Mouse (Mus musculus) heart, adult 2 months (tissue): ENCODE results near the gene Tbkbp1. TPM values are rescaled to one million over a fixed set of nuclear protein-coding genes. Genes with fewer than 3 reads are reported as not detected.

Experiments used
- DNase-seq, 2 experiments: peaks; one replicate each; pipeline ENCODE4 v3.0.0; 2021
- H3K27ac ChIP-seq: fragments of 200-600 bp; 2 replicates; pipeline ENCODE4 v1.8.1; 2022
- H3K27me3 ChIP-seq: fragments of 200-500 bp; 2 replicates; pipeline ENCODE4 v1.6.1; 2012; ENCODE audit warnings: mild to moderate bottlenecking, low read length, inconsistent platforms, mixed read lengths; ENCODE audit not compliant: control insufficient read depth, insufficient read depth
- H3K36me3 ChIP-seq: fragments of 200-500 bp; 2 replicates; pipeline ENCODE4 v1.6.1; 2012; ENCODE audit warnings: low read length, inconsistent platforms; ENCODE audit not compliant: control insufficient read depth, insufficient read depth
- H3K4me1 ChIP-seq: fragments of 200-500 bp; 2 replicates; pipeline ENCODE4 v1.6.1; 2011; ENCODE audit warnings: low read length; ENCODE audit not compliant: control insufficient read depth, insufficient read depth
- H3K4me3 ChIP-seq: fragments of 200-600 bp; 2 replicates; pipeline ENCODE4 v1.8.1; 2022
- H3K79me2 ChIP-seq: fragments of 200-500 bp; replicated peaks from 2 replicates; pipeline ENCODE4 v1.6.1; 2012; ENCODE audit warnings: mild to moderate bottlenecking, inconsistent platforms, low read length, moderate library complexity, mixed read lengths; ENCODE audit not compliant: control insufficient read depth, insufficient read depth
- H3K9ac ChIP-seq: fragments of 200-500 bp; 2 replicates; pipeline ENCODE4 v1.6.1; 2012; ENCODE audit warnings: low read depth, mild to moderate bottlenecking, control low read depth, inconsistent platforms, low read length, mixed read lengths
- CTCF ChIP-seq: fragments of 200-600 bp; IDR thresholded peaks from 2 replicates; pipeline ENCODE4 v1.8.1; 2022; ENCODE audit warnings: antibody characterized with exemption, mild to moderate bottlenecking, moderate library complexity
- EP300 ChIP-seq: fragments of 200-500 bp; IDR thresholded peaks from 2 replicates; pipeline ENCODE4 v1.6.1; 2011; ENCODE audit warnings: low read depth, low read length, control low read depth; ENCODE audit not compliant: insufficient read depth
- POLR2A ChIP-seq: fragments of 200-500 bp; IDR thresholded peaks from 2 replicates; pipeline ENCODE4 v1.6.1; 2011; ENCODE audit warnings: mild to moderate bottlenecking, low read depth, low read length, control low read depth; ENCODE audit not compliant: insufficient read depth
- WGBS: fragments of 180-500 bp; shearing (Covaris S2); methylation state at CpG from one replicate; pipeline ENCODE4 v1.1.7; 2018; 5-methylcytosine and 5-hydroxymethylcytosine counted together
- intact Hi-C: fragments of 180-260 bp; cut with DNase I; formaldehyde crosslinking; loops from one replicate; pipeline ENCODE4 v1.15.1; 2025
- polyA plus RNA-seq: library from polyadenylated mRNA; depleted of rRNA; stranded (reverse); fragments of >200 nt; gene quantifications from 2 replicates; pipeline ENCODE4 v1.2.3, GENCODE M21; 2012
- total RNA-seq, 2 experiments: library from RNA; stranded (reverse); gene quantifications; 2 replicates each; pipeline ENCODE4 v1.2.3; 2021

Tbkbp1 gene
- total and polyA plus RNA-seq, 3 experiments, result 12.1 to 13.5 (median 12.2) TPM

- no peaks in the 10 kb centered on the region; the same call in 1 of the 2 replicates for H3K4me1 ChIP-seq
- 56% methylated on average over 2 of the region's 2 CpGs for WGBS
- DNase-seq, result no peak
Measured at GRCm38 (mm10) chr11:97131683-97132082, 19.6 kb downstream of the Tbkbp1 start.

DNA sequence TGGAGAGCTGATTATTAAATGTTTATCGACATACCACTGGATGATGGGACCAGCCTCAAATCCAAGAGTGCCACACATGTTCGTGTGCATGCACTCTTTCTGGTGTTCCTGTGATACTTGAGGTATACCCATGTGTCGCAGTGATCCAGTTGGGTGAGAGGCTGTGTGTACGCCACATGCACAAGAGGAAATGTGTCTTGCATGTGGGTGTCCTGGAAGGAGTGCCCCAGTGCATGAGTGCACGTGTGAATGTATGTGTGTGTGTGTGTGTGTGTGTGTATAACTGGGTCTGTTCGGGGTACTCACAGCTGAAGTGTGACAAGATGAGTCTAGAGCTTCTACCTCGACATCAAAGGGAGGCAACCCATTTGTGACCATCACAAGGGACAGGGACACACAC lies 21.0 kb downstream of the Tbkbp1 start:
- no peak for DNase-seq
- Histone ChIP-seq H3K27ac (no peak overlapping the region), H3K79me2 (no peaks in the 10 kb centered on the region), H3K4me3 (no peak overlapping the region), H3K27me3 (no peaks in the 10 kb centered on the region), H3K4me1 (no peaks in the 10 kb centered on the region; the same call in 1 of the 2 replicates), H3K9ac (no peak overlapping the region), H3K36me3 (no peaks in the 10 kb centered on the region)
- TF ChIP-seq POLR2A, result no peak
- no peak for TF ChIP-seq CTCF
- TF ChIP-seq EP300, result no peak
- 83% methylated on average over 6 of the region's 7 CpGs for WGBS
- intact Hi-C loops, result no loop called here

More at GRCm38 (mm10) chr11:97131683-97132082, 19.6 kb downstream of the Tbkbp1 start:
- H3K79me2 ChIP-seq, result no peaks in the 10 kb centered on the region
- intact Hi-C loops, result no loop called here
- no peak overlapping the region for H3K4me3 ChIP-seq
- TF ChIP-seq EP300, result no peak
- TF ChIP-seq CTCF, result no peak
- no peak overlapping the region for H3K27ac ChIP-seq
- H3K36me3 ChIP-seq, result no peaks in the 10 kb centered on the region
- no peaks in the 10 kb centered on the region for H3K27me3 ChIP-seq
- H3K9ac ChIP-seq, result no peak overlapping the region

GRCm38 (mm10) chr11:97128956-97129355 lies 22.3 kb downstream of the Tbkbp1 start:
- TF ChIP-seq EP300, result no peak
- no peak for TF ChIP-seq CTCF
- no peak for TF ChIP-seq POLR2A
- intact Hi-C loops, result no loop called here
- no peaks in the 10 kb centered on the region for H3K27me3 ChIP-seq
- H3K36me3 ChIP-seq, result no peaks in the 10 kb centered on the region
- 83% methylated on average over 3 of the region's 3 CpGs for WGBS
- H3K9ac ChIP-seq, result no peak overlapping the region
- no peak for DNase-seq
- no peaks in the 10 kb centered on the region for H3K79me2 ChIP-seq
- no peak overlapping the region for H3K27ac ChIP-seq
- H3K4me1 ChIP-seq, result no peaks in the 10 kb centered on the region; the same call in 1 of the 2 replicates
- no peak overlapping the region for H3K4me3 ChIP-seq

DNA sequence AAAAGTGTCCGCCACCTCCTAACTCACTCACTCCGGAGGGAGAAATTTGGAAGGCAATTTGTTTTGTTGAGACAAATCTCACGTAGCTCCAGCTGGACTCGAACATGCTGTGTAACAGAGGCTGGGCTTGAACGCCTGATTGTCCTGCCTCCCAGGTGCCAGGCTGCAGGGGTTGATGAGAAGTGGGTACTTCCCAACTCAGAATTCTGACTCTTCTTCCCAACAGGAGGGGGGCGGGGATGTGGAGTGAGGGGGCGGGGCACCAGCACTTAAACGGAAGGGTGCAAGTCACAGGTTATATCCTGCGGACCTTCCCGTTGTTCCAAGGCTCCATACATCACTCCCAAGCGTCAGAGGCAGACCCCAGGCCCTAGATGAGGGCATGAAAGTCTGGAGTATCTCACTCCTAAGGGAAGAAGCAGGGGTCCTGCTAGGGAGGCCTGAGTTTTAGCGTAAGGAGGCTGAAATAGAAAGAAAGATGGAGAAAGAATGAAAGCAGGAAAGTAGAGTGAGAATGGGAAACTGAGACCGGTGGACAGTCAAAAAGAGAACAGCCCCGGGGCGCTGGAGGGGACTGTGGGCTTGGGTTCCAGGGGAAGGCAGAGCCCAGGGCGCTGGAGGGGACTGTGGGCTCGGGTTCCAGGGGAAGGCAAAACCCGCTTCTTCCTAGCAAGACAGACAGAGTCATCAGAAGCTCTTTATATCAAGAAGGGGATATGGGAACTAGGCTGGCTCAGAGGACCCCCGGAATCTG lies 23.6 kb downstream of the Tbkbp1 start:
- Histone ChIP-seq H3K4me3 (peak overlapping the region; percentile 54), H3K27ac (no peak overlapping the region), H3K4me1 (no peaks in the 10 kb centered on the region), H3K36me3 (no peaks in the 10 kb centered on the region), H3K9ac (peak overlapping the region; percentile 12; the same call in 1 of the 2 replicates), H3K79me2 (no peaks in the 10 kb centered on the region), H3K27me3 (no peaks in the 10 kb centered on the region)
- intact Hi-C loops, result no loop called here
- 30% methylated on average over 19 of the region's 19 CpGs for WGBS
- no peak for DNase-seq
- TF ChIP-seq POLR2A (no peak), EP300 (no peak), CTCF (no peak)

DNA sequence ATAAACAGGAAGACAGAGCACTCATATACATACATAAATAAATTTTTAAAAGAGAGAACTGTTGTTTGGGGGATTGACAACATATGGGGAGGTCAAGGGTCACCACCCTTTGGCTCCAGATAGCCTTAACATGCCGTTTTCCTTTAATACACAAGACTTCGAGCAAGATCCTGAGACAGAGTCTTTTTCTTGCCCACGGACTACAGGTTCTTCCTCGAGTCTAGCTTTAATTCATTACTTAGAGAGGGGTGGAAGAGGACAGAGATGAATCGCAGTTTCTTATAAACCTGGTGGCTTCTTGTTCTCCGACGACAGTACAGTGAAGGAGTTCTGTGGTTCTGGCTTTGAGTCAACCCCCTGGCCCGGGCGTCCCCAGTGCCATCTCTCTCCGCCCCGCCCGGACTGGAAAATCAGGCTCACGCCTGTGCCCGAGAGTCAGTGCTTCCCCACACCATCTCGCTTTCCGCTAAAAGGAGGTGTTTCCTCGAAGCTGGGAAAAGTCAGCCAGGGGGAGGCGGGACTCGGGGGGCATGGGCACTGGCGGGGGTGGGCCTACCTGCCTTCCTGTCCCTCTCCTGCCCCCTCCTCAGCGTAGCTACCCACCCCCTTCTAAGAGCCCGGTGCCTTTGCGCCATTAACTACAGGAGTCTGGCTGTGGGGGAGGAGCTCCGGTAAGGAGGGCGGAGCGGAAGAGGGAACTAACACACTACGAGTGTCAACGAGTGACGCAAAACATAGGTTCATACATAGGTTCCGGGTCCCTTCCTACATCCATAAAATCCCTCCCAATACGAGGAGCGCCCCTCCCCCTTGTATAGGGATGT lies 24.4 kb downstream of the Tbkbp1 start:
- H3K27me3 ChIP-seq, result no peaks in the 10 kb centered on the region
- peak; percentile 67 to 78 for DNase-seq
- no peaks in the 10 kb centered on the region for H3K36me3 ChIP-seq
- H3K4me1 ChIP-seq, result no peaks in the 10 kb centered on the region
- H3K9ac ChIP-seq, result peak overlapping the region; percentile 52; the same call in 1 of the 2 replicates
- no peaks in the 10 kb centered on the region for H3K79me2 ChIP-seq
- peak overlapping the region; percentile 54 for H3K4me3 ChIP-seq
- no peak overlapping the region for H3K27ac ChIP-seq
- 4% methylated on average over 32 of the region's 32 CpGs for WGBS
- intact Hi-C loops, result no loop called here
- TF ChIP-seq CTCF, result no peak
- TF ChIP-seq EP300, result no peak
- TF ChIP-seq POLR2A, result no peak
